Mouse (Mus musculus) c-Kit-negative CD71-positive TER-119-positive erythroid progenitor cells, embryonic 14.5 days (primary cell): Measurements from ENCODE around the gene Zc3h15.

Source experiments
- DNase-seq: peaks from one replicate; pipeline ENCODE4 v3.0.0-alpha.2; 2013; ENCODE audit warnings: low read depth, low spot score

Zc3h15 gene

GRCm38 (mm10) chr2:83713946-83714345 lies 69.7 kb downstream of the Zc3h15 start:
- no peak for DNase-seq
